Mouse (Mus musculus) limb, embryonic 11.5 days (tissue): ENCODE data around the gene Cldn24. TPM values are rescaled to one million over a fixed set of nuclear protein-coding genes. Genes with fewer than 3 reads are reported as not detected.
"Not testable (repeated sequence)": the region's sequence is repeated elsewhere in the genome, so short reads cannot be mapped to it uniquely, and the experiment has no call there.

Experiments used
- ATAC-seq: fragments of 200-750 bp; cut with Nextera tagmentation; 2 replicates; pipeline ENCODE4 v1.8.0; 2017; ENCODE audit warnings: low read depth; ENCODE audit not compliant: insufficient number of reproducible peaks, low FRiP score, low TSS enrichment
- DNase-seq: peaks from one replicate; pipeline ENCODE4 v3.0.0-alpha.2; 2015; ENCODE audit warnings: low spot score
- H3K27ac ChIP-seq: fragments of 300-500 bp; sonication (generic); replicated peaks from 2 replicates; pipeline ENCODE4 v1.5.1; 2014; ENCODE audit warnings: low read depth, mild to moderate bottlenecking, low read length
- H3K27me3 ChIP-seq: fragments of 300-500 bp; sonication (generic); 2 replicates; pipeline ENCODE4 v1.6.1; 2014; ENCODE audit warnings: mild to moderate bottlenecking, low read length, mixed read lengths; ENCODE audit not compliant: control insufficient read depth, insufficient read depth
- H3K36me3 ChIP-seq: fragments of 300-500 bp; sonication (generic); 2 replicates; pipeline ENCODE4 v1.6.1; 2014; ENCODE audit warnings: mild to moderate bottlenecking, low read length, moderate library complexity, mixed read lengths; ENCODE audit not compliant: control insufficient read depth, insufficient read depth
- H3K4me1 ChIP-seq: fragments of 300-500 bp; sonication (generic); 2 replicates; pipeline ENCODE4 v1.6.1; 2014; ENCODE audit warnings: low read length, mixed read lengths; ENCODE audit not compliant: control insufficient read depth, insufficient read depth
- H3K4me2 ChIP-seq: fragments of 300-500 bp; sonication (generic); 2 replicates; pipeline ENCODE4 v1.6.1; 2014; ENCODE audit warnings: low read depth, mild to moderate bottlenecking, moderate library complexity; ENCODE audit not compliant: severe bottlenecking
- H3K4me3 ChIP-seq: fragments of 300-500 bp; sonication (generic); 2 replicates; pipeline ENCODE4 v1.5.1; 2014; ENCODE audit warnings: low read depth, low read length
- H3K9ac ChIP-seq: fragments of 300-500 bp; sonication (generic); 2 replicates; pipeline ENCODE4 v1.6.1; 2014; ENCODE audit warnings: mild to moderate bottlenecking, low read length
- H3K9me3 ChIP-seq: fragments of 300-500 bp; sonication (generic); 2 replicates; pipeline ENCODE4 v1.6.1; 2016; ENCODE audit warnings: low read length; ENCODE audit not compliant: control insufficient read depth
- WGBS: fragments of 180-500 bp; shearing (Covaris S2); extraction: QIAGEN DNeasy Blood & Tissue Kit; methylation state at CpG from one replicate; pipeline ENCODE4 v1.1.7; 2014; 5-methylcytosine and 5-hydroxymethylcytosine counted together
- polyA plus RNA-seq: library from polyadenylated mRNA; unstranded; fragments of >200 nt; fragmentation: Nextera tagmentation; extraction: Ambion mirVana; gene quantifications from 2 replicates; pipeline ENCODE4 v1.2.1, GENCODE M21; 2014

Gene Cldn24
- polyA plus RNA-seq, 1 experiment from 2014 or later, result not detected

DNA sequence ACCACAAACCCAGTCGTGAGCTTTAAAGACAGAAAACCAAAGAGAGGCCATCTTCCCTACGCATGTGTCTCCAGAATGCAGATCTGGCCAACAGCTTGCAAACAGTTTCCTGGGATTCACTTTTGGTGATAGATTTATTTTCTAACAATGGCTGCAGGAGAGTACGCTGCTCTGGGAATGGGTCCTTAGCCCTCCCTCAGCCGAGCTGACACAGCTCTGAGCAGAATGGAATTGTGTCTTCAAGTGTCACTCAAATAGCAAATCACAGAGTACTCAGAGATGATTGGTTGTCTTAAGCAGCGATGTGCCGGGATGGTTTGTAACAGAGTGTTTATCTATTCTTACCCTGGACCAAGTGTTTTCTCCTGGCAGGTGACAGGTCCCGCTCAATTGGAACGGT is 2.9 kb upstream of the Cldn24 start:
- Histone ChIP-seq H3K27me3 (no peaks in the 10 kb centered on the region), H3K4me1 (no peaks in the 10 kb centered on the region), H3K4me3 (no peak overlapping the region), H3K9ac (no peak overlapping the region), H3K36me3 (no peaks in the 10 kb centered on the region), H3K4me2 (no peak overlapping the region), H3K27ac (no peak overlapping the region), H3K9me3 (no peaks in the 10 kb centered on the region)
- DNase-seq (no peak), ATAC-seq (no peak)
- 88% methylated on average over 8 of the region's 8 CpGs for WGBS

DNA sequence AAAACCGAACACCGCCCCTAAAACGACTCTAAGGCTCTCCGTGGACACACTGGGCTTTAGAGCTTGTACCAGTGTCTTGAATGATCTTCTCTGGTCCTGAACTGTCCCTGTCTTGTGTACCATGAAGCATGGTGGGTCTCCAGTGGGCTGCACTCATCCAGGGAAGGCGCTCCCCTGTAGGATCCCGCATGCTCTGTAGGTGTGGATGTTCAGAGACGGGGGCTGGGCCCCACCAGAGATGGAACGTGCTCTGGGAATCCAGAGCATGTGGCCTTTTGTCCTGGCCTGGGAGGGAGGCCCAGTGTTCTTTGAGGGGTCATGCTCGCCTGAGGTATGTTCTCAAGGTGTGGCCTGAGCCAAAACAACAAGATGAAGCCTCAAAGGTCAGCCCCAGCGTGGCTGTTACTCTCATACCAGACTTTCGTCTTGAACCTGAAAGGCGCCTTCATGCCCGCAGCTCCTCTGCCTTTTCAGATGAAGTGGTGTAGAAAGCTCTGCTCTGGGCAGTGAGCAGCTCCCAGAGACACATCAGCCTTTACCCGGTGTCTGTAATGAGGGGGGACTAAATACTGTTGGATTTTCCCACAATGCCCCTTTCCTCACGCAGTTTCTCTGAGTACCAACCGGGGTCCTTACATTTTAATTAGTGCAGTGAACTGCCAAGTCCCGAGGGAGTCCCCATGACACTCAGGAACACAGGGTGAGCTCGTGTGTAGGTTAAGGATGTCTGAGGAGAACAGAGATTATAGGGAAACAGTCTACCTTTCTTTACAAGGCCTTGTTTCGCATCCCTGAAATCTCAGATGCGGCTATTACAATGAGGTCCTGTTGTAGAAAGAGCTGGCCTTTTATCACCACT is 800 bp upstream of the Cldn24 start:
- DNase-seq (no peak), ATAC-seq (no peak)
- H3K4me3 ChIP-seq, result no peak overlapping the region

GRCm38 (mm10) chr8:47822541-47822940 is 598 bp downstream of the Cldn24 start:
- H3K36me3 ChIP-seq, H3K9me3 ChIP-seq, H3K27me3 ChIP-seq, H3K4me3 ChIP-seq, H3K9ac ChIP-seq, ATAC-seq, H3K4me2 ChIP-seq, H3K4me1 ChIP-seq, H3K27ac ChIP-seq, DNase-seq: not testable (repeated sequence)
- WGBS, result 88% methylated on average over 7 of the region's 9 CpGs

More for the DNA sequence above, 800 bp upstream of the Cldn24 start:
- no peaks in the 10 kb centered on the region for H3K36me3 ChIP-seq
- H3K4me1 ChIP-seq, result no peaks in the 10 kb centered on the region
- H3K4me2 ChIP-seq, result no peak overlapping the region
- H3K9me3 ChIP-seq, result no peaks in the 10 kb centered on the region
- WGBS, result 86% methylated on average over 20 of the region's 20 CpGs
- H3K27ac ChIP-seq, result no peak overlapping the region
- H3K27me3 ChIP-seq, result no peaks in the 10 kb centered on the region
- H3K9ac ChIP-seq, result no peak overlapping the region

- Histone ChIP-seq H3K9me3 (no peaks in the 10 kb centered on the region), H3K4me3 (no peak overlapping the region), H3K4me2 (no peak overlapping the region), H3K27ac (no peak overlapping the region), H3K4me1 (no peaks in the 10 kb centered on the region), H3K27me3 (no peaks in the 10 kb centered on the region), H3K9ac (no peak overlapping the region), H3K36me3 (no peaks in the 10 kb centered on the region)
- ATAC-seq (no peak), DNase-seq (no peak)
- 80% methylated on average over 10 of the region's 10 CpGs for WGBS
Measured at GRCm38 (mm10) chr8:47823777-47824176, 1.8 kb downstream of the Cldn24 start.

- ATAC-seq (no peak), DNase-seq (no peak)
- Histone ChIP-seq H3K4me1 (no peaks in the 10 kb centered on the region), H3K9ac (no peak within 1 kb of the TSS), H3K27ac (no peak within 1 kb of the TSS), H3K4me3 (no peak within 1 kb of the TSS), H3K36me3 (no peaks in the 10 kb centered on the region), H3K9me3 (no peaks in the 10 kb centered on the region), H3K27me3 (no peaks in the 10 kb centered on the region), H3K4me2 (no peak within 1 kb of the TSS)
- WGBS, result 85% methylated on average over 13 of the region's 13 CpGs
Measured at GRCm38 (mm10) chr8:47824182-47824581, 2.2 kb downstream of the Cldn24 start, which contains the start of gene Cldn22. Cldn22 (plus strand) TSS chr8:47824482.

DNA sequence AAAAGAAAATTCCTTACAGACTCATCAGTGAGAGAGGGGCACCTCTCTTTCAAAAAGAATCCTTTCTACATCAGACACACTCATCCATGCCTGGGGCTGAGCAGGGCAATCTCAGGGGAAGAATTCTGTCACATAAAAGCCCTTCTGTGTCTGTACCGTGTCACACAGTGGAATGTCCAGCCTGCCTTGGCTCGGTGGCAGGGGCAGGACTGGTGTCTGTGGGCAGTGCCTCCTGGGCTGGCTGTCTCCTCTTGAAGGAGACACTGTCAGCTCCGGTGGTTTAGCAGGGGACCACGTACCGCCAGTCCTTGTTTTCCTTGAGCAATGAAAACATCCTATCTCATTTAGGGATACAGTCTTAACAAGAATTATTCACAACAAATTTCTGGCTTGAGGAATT is 3.7 kb downstream of the Cldn24 start:
- no peak overlapping the region for H3K9ac ChIP-seq
- no peak overlapping the region for H3K4me2 ChIP-seq
- no peaks in the 10 kb centered on the region for H3K9me3 ChIP-seq
- whole genome bisulfite sequencing, result 75% methylated on average over 5 of the region's 5 CpGs
- ATAC-seq (no peak), DNase-seq (no peak)
- H3K4me3 ChIP-seq, result no peak overlapping the region
- H3K27me3 ChIP-seq, result no peaks in the 10 kb centered on the region
- no peak overlapping the region for H3K27ac ChIP-seq
- no peaks in the 10 kb centered on the region for H3K4me1 ChIP-seq
- no peaks in the 10 kb centered on the region for H3K36me3 ChIP-seq

GRCm38 (mm10) chr8:47826911-47827310 is 5.0 kb downstream of the Cldn24 start:
- Histone ChIP-seq H3K27ac (no peak overlapping the region), H3K4me1 (no peaks in the 10 kb centered on the region), H3K9ac (no peak overlapping the region), H3K36me3 (no peaks in the 10 kb centered on the region), H3K4me2 (no peak overlapping the region), H3K4me3 (no peak overlapping the region), H3K9me3 (no peaks in the 10 kb centered on the region), H3K27me3 (no peaks in the 10 kb centered on the region)
- ATAC-seq (no peak), DNase-seq (no peak)
- 86% methylated on average over 9 of the region's 9 CpGs for WGBS

DNA sequence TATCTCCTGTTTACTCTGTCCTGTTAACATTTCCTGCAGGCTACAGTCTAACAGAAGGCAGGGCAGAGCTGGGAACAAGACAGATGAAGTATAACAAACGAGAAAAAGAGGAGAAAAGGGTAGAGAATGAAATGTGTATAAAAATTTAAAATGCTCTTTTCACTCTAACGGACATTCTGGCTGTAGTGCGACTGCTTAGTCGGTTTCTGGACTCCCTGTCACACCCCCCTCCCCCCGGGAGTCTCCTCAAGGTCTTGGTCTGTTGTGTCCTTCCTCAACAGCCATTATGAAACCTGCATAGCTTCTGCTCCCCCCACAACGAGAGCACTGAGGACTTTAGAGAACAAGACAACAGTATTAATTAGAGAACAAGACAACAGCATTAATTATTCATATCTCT is 10.7 kb downstream of the Cldn24 start:
- no peak overlapping the region for H3K27ac ChIP-seq
- no peak for ATAC-seq
- H3K9ac ChIP-seq, result no peak overlapping the region
- no peaks in the 10 kb centered on the region for H3K36me3 ChIP-seq
- no peak for DNase-seq
- H3K9me3 ChIP-seq, result no peaks in the 10 kb centered on the region
- 83% methylated on average over 6 of the region's 6 CpGs for WGBS
- no peak overlapping the region for H3K4me3 ChIP-seq
- no peak overlapping the region for H3K4me2 ChIP-seq
- H3K27me3 ChIP-seq, result no peaks in the 10 kb centered on the region
- peaks cover 7% of the 10 kb centered on the region; the same call in 1 of the 2 replicates for H3K4me1 ChIP-seq
